Comparison of ENCODE assay signal across 13 mouse cellular contexts in the genomic region with DNA sequence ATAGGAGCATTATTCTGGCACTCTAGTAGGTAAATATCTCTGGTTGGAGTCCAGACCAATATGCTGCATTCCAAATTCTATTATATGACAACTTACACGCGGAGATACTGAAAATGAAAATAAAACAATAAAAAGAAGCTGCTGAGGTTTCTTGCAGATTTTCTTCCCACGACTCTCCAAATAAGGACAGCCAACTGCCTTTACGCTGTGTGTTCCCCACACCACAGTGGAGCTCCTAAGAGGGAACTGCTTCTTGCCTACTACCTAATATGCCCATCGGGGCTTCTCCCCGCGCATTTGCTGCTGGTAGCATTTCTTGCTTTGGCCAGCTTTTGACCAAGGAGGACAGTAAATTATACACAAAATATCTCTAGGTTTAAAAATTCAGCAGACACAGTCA.
DNase-seq lines count a peak whose midpoint lies in the region; ATAC-seq and TF ChIP-seq lines count a peak whose summit lies in the region.
"Had no signal": no experiment of that assay in that cellular context is flagged by ENCODE, and none has a peak within 500 bp of the region (broad histone marks: within the 10 kb centered on the region; RNA-seq: fewer than 3 reads in every experiment).

No protein-coding gene starts in this region.

- H3K27ac ChIP-seq in embryonic facial prominence, embryonic 13.5 days: peak overlapping the region; percentile 58; the same call in 1 of the 2 replicates
- H3K27ac ChIP-seq in embryonic facial prominence, embryonic 10.5 days (replicated peaks): no peak overlapping the region
- H3K27ac ChIP-seq in kidney, embryonic 16.5 days (ENCODE audit: low read length): peak overlapping the region; percentile 36; the same call in 1 of the 2 replicates
- H3K27ac ChIP-seq in testis, adult 2 months (ENCODE audit: control insufficient read depth, insufficient read depth, low read depth, low read length): peak overlapping the region; percentile 42

- H3K27me3 ChIP-seq in embryonic facial prominence, embryonic 13.5 days: no peaks in the 10 kb centered on the region
- no peaks in the 10 kb centered on the region for H3K27me3 ChIP-seq in embryonic facial prominence, embryonic 10.5 days (replicated peaks; ENCODE audit: low read depth, poor library complexity, severe bottlenecking)
- no peaks in the 10 kb centered on the region for H3K27me3 ChIP-seq in kidney, embryonic 16.5 days (ENCODE audit: insufficient read depth, low read length)
- no peaks in the 10 kb centered on the region for H3K27me3 ChIP-seq in testis, adult 2 months (ENCODE audit: control insufficient read depth, insufficient read depth, low read length)

- peaks cover 44% of the 10 kb centered on the region for H3K4me1 ChIP-seq in embryonic facial prominence, embryonic 13.5 days
- peaks cover 36% of the 10 kb centered on the region for H3K4me1 ChIP-seq in embryonic facial prominence, embryonic 10.5 days
- peaks cover 34% of the 10 kb centered on the region for H3K4me1 ChIP-seq in kidney, embryonic 16.5 days (ENCODE audit: insufficient read depth, low read length)
- H3K4me1 ChIP-seq in testis, adult 2 months (ENCODE audit: control insufficient read depth, insufficient read depth, low read length): no peaks in the 10 kb centered on the region

- H3K4me2 ChIP-seq in embryonic facial prominence, embryonic 13.5 days: peak overlapping the region; percentile 52
- H3K4me2 ChIP-seq in kidney, embryonic 16.5 days (replicated peaks; ENCODE audit: low read depth, low read length): peak overlapping the region; percentile 31

- peak overlapping the region; percentile 24 for H3K4me3 ChIP-seq in embryonic facial prominence, embryonic 13.5 days
- no peak overlapping the region for H3K4me3 ChIP-seq in embryonic facial prominence, embryonic 10.5 days
- H3K4me3 ChIP-seq in kidney, embryonic 16.5 days (ENCODE audit: low read length): no peak overlapping the region; the same call in 1 of the 2 replicates
- H3K4me3 ChIP-seq in testis, adult 2 months (ENCODE audit: control insufficient read depth, low read depth, low read length): peak overlapping the region; percentile 51

- no peak for DNase-seq in embryonic facial prominence, embryonic 10.5 days (ENCODE audit: low spot score)
- no peak for DNase-seq in kidney, adult 9 months
- DNase-seq in testis, postnatal 14 days (ENCODE audit: low spot score): no peak
- no peak for DNase-seq in layer of hippocampus, postnatal 36 days
- no peak for DNase-seq in right cerebral cortex, adult 18-20 months
- DNase-seq: cerebellum, adult 8-10 months; embryo, embryonic 11 days; thymus, adult 18-20 months had no signal

- ATAC-seq in embryonic facial prominence, embryonic 13.5 days (ENCODE audit: insufficient number of reproducible peaks, insufficient read depth, low FRiP score, low TSS enrichment, low read depth): no peak
- no peak for ATAC-seq in kidney, embryonic 16.5 days (ENCODE audit: low FRiP score, low TSS enrichment)
- ATAC-seq: forebrain, embryonic 14.5 days; hindbrain, embryonic 16.5 days had no signal

- no peak overlapping the region for H3K9ac ChIP-seq in embryonic facial prominence, embryonic 13.5 days
- 0 out of 2 replicates have a peak overlapping the region, but pooled peaks have one; percentile 36 for H3K9ac ChIP-seq in kidney, embryonic 16.5 days (replicated peaks; ENCODE audit: low read length)

- no peak for TF ChIP-seq POLR2A in testis, adult 2 months (IDR thresholded peaks at IDR 0.05; ENCODE audit: control insufficient read depth, low read depth, low read length)

- H3K9me3 ChIP-seq in embryonic facial prominence, embryonic 13.5 days: no peaks in the 10 kb centered on the region
- peaks cover 10% of the 10 kb centered on the region for H3K9me3 ChIP-seq in embryonic facial prominence, embryonic 10.5 days
- H3K9me3 ChIP-seq in kidney, embryonic 16.5 days (ENCODE audit: low read length): no peaks in the 10 kb centered on the region

- 80% methylated on average over 7 of the region's 7 CpGs for WGBS in embryonic facial prominence, embryonic 13.5 days
- WGBS in embryonic facial prominence, embryonic 10.5 days: 93% methylated on average over 7 of the region's 7 CpGs
- WGBS in kidney, embryonic 16.5 days: 87% methylated on average over 7 of the region's 7 CpGs

- no peaks in the 10 kb centered on the region for H3K36me3 ChIP-seq in embryonic facial prominence, embryonic 13.5 days
- peaks cover 15% of the 10 kb centered on the region for H3K36me3 ChIP-seq in embryonic facial prominence, embryonic 10.5 days (replicated peaks)
- H3K36me3 ChIP-seq in kidney, embryonic 16.5 days (ENCODE audit: insufficient read depth, low read length): no peaks in the 10 kb centered on the region
- H3K36me3 ChIP-seq in testis, adult 2 months (ENCODE audit: control insufficient read depth, insufficient read depth, low read length): no peaks in the 10 kb centered on the region

- no peak for TF ChIP-seq CTCF in testis, adult 2 months (IDR thresholded peaks at IDR 0.05; ENCODE audit: control insufficient read depth, insufficient read depth, insufficient replicate concordance, low read depth, low read length)

Comparison
In these comparisons a context has a peak if more than half of its experiments do, and no peak if none do; other contexts are left out.
1. H3K4me3 ChIP-seq: peak in embryonic facial prominence, embryonic 13.5 days (single experiment) and testis, adult 2 months (single experiment); none in embryonic facial prominence, embryonic 10.5 days (single experiment) and kidney, embryonic 16.5 days (single experiment).